Mouse (Mus musculus): Measurements from ENCODE around the gene Card6. TPM values are rescaled to one million over a fixed set of nuclear protein-coding genes. Genes with fewer than 3 reads are reported as not detected.

The Card6 gene
- total and polyA plus RNA-seq, 3 experiments: 0.08 to 0.13 TPM; not detected in 1

GRCm38 (mm10) chr15:5119192-5119591 lies 10.9 kb upstream of the Card6 start:
- peaks cover 36% of the 10 kb centered on the region for H3K79me2 ChIP-seq (ENCODE audit: control insufficient read depth, insufficient read depth, low read length, poor library complexity)
- H3K27me3 ChIP-seq (ENCODE audit: control insufficient read depth in 1 of 2, insufficient read depth in 2 of 2, low read length in 2 of 2): no peaks in the 10 kb centered on the region
- peak overlapping the region in 1 of 2 experiments; percentile 85; a peak in 1 of 4 replicates for H3K4me3 ChIP-seq (ENCODE audit: control insufficient read depth in 1 of 2, insufficient read depth in 1 of 2, low read depth in 2 of 2, low read length in 2 of 2)
- H3K9me3 ChIP-seq (replicated peaks; ENCODE audit: insufficient read depth, low read length): no peaks in the 10 kb centered on the region
- H3K27ac ChIP-seq (ENCODE audit: control insufficient read depth, low read depth, low read length): peak overlapping the region; percentile 36
- peaks cover 2 to 14% of the 10 kb centered on the region in 2 experiments; a peak in 3 of 4 replicates for H3K4me1 ChIP-seq (ENCODE audit: control insufficient read depth in 1 of 2, insufficient read depth in 2 of 2, low read length in 2 of 2)
- H3K36me3 ChIP-seq (ENCODE audit: control insufficient read depth in 1 of 2, insufficient read depth in 2 of 2, low read length in 2 of 2): peaks cover 25 to 36% of the 10 kb centered on the region in 2 experiments
- peak overlapping the region; percentile 96 for H3K9ac ChIP-seq (ENCODE audit: control insufficient read depth, low read depth, low read length, poor library complexity, severe bottlenecking)
- no peak for TF ChIP-seq CHD2 (IDR thresholded peaks at IDR 0.05; ENCODE audit: low read length)
- TF ChIP-seq MAFK (IDR thresholded peaks at IDR 0.05; ENCODE audit: borderline replicate concordance, low read depth, low read length): no peak
- TF ChIP-seq GATA1 (IDR thresholded peaks at IDR 0.05; ENCODE audit: low read depth, low read length): no peak
- no peak for TF ChIP-seq MAZ (IDR thresholded peaks at IDR 0.05; ENCODE audit: low read depth, low read length)
- TF ChIP-seq KAT2A (conservative IDR thresholded peaks at IDR 0.05; ENCODE audit: low read depth, low read length): no peak
- TF ChIP-seq SIN3A (IDR thresholded peaks at IDR 0.05; ENCODE audit: low read length): peak; percentile 30; the same call in 1 of the 2 replicates
- no peak for TF ChIP-seq USF1 (IDR thresholded peaks at IDR 0.05; ENCODE audit: low read depth, low read length)
- no peak for TF ChIP-seq RAD21 (IDR thresholded peaks at IDR 0.05; ENCODE audit: low read depth, low read length)
- TF ChIP-seq ZNF384 (IDR thresholded peaks at IDR 0.05; ENCODE audit: low read depth, low read length): no peak
- no peak for TF ChIP-seq GABPA (IDR thresholded peaks at IDR 0.05; ENCODE audit: low read depth, low read length)
- no peak for TF ChIP-seq TAL1 (IDR thresholded peaks at IDR 0.05; ENCODE audit: low read length)
- no peak for TF ChIP-seq POLR2AphosphoS5 (IDR thresholded peaks at IDR 0.05; ENCODE audit: borderline replicate concordance, low read depth, low read length)
- TF ChIP-seq USF2 (IDR thresholded peaks at IDR 0.05; ENCODE audit: borderline replicate concordance in 1 of 2, insufficient read depth in 1 of 2, low read depth in 1 of 2, low read length in 2 of 2): no peak
- peak; percentile 66 for TF ChIP-seq POLR2AphosphoS2 (IDR thresholded peaks at IDR 0.05; ENCODE audit: low read length)
- TF ChIP-seq MYC (IDR thresholded peaks at IDR 0.05; ENCODE audit: low read depth, low read length): no peak
- 0 out of 2 replicates have a peak, but pooled peaks have one; percentile 35 for TF ChIP-seq ZMIZ1 (IDR thresholded peaks at IDR 0.05; ENCODE audit: low read depth, low read length)
- no peak for TF ChIP-seq NELFE (IDR thresholded peaks at IDR 0.05; ENCODE audit: low read depth, low read length)
- TF ChIP-seq ETS1 (IDR thresholded peaks at IDR 0.05; ENCODE audit: low read depth, low read length): 0 out of 2 replicates have a peak, but pooled peaks have one; percentile 9
- no peak for TF ChIP-seq ZKSCAN1 (IDR thresholded peaks at IDR 0.05; ENCODE audit: low read depth, low read length)
- no peak for TF ChIP-seq MYB (IDR thresholded peaks at IDR 0.05; ENCODE audit: low read depth, low read length)
- no peak for TF ChIP-seq NRF1 (IDR thresholded peaks at IDR 0.05; ENCODE audit: insufficient read depth, low read depth, low read length, poor library complexity, severe bottlenecking)
- TF ChIP-seq CHD1 (IDR thresholded peaks at IDR 0.05; ENCODE audit: low read depth, low read length): 0 out of 2 replicates have a peak, but pooled peaks have one; percentile 18
- no peak for TF ChIP-seq UBTF (IDR thresholded peaks at IDR 0.05; ENCODE audit: borderline replicate concordance, insufficient read depth, low read depth, low read length)
- no peak for TF ChIP-seq MAX (IDR thresholded peaks at IDR 0.05; ENCODE audit: low read length)
- TF ChIP-seq POLR2A (IDR thresholded peaks at IDR 0.05; ENCODE audit: control insufficient read depth in 1 of 2, insufficient read depth in 1 of 2, low read depth in 1 of 2, low read length in 2 of 2, poor library complexity in 1 of 2): no peak
- no peak for TF ChIP-seq JUND (IDR thresholded peaks at IDR 0.05; ENCODE audit: low read depth, low read length)
- no peak for TF ChIP-seq CTCF (IDR thresholded peaks at IDR 0.05 in 2 of 3, conservative IDR thresholded peaks at IDR 0.05 in 1 of 3; ENCODE audit: control insufficient read depth in 1 of 3, insufficient read depth in 1 of 3, low read depth in 2 of 3, low read length in 3 of 3, poor library complexity in 1 of 3, severe bottlenecking in 1 of 3)
- TF ChIP-seq EP300 (IDR thresholded peaks at IDR 0.05; ENCODE audit: low read depth in 1 of 2, low read length in 2 of 2): no peak
- no peak for TF ChIP-seq E2F4 (IDR thresholded peaks at IDR 0.05; ENCODE audit: borderline replicate concordance, low read depth, low read length)
- TF ChIP-seq ZC3H11A (IDR thresholded peaks at IDR 0.05; ENCODE audit: low read depth, low read length): no peak
- no peak for TF ChIP-seq ELF1 (IDR thresholded peaks at IDR 0.05; ENCODE audit: low read depth, low read length)
- TF ChIP-seq SMC3 (IDR thresholded peaks at IDR 0.05; ENCODE audit: low read depth, low read length): no peak; the same call in 1 of the 2 replicates
- no peak for TF ChIP-seq TCF12 (IDR thresholded peaks at IDR 0.05; ENCODE audit: low read depth, low read length)
- peak; percentile 18; the same call in 1 of the 2 replicates for TF ChIP-seq MXI1 (IDR thresholded peaks at IDR 0.05; ENCODE audit: low read depth, low read length)
- DNase-seq (ENCODE audit: low read depth, low spot score): no peak

Data from MEL (cell line).